Mouse (Mus musculus) brown adipose tissue, adult 24 weeks (tissue): ENCODE results near the gene Ldhd. TPM values are rescaled to one million over a fixed set of nuclear protein-coding genes. Genes with fewer than 3 reads are reported as not detected.

Source experiments
- H3K27ac ChIP-seq: fragments of 200-500 bp; replicated peaks from 2 replicates; pipeline ENCODE4 v1.5.1; 2012; ENCODE audit warnings: low read depth, mild to moderate bottlenecking, low read length
- H3K4me1 ChIP-seq: fragments of 200-500 bp; 2 replicates; pipeline ENCODE4 v1.6.1; 2012; ENCODE audit warnings: low read length, mixed read lengths; ENCODE audit not compliant: control insufficient read depth, insufficient read depth, insufficient read length
- H3K4me3 ChIP-seq: fragments of 200-500 bp; 2 replicates; pipeline ENCODE4 v1.5.1; 2012; ENCODE audit warnings: low read depth, mild to moderate bottlenecking, low read length, moderate library complexity; ENCODE audit not compliant: insufficient read depth
- polyA plus RNA-seq: library from polyadenylated mRNA; stranded (reverse); fragments of >200 nt; gene quantifications from 2 replicates; pipeline ENCODE4 v1.2.4, GENCODE M21; 2012; ENCODE audit not compliant: missing spikeins, insufficient read depth, insufficient read length

Ldhd gene
- polyA plus RNA-seq, 1 experiment, result 84.9 TPM

DNA sequence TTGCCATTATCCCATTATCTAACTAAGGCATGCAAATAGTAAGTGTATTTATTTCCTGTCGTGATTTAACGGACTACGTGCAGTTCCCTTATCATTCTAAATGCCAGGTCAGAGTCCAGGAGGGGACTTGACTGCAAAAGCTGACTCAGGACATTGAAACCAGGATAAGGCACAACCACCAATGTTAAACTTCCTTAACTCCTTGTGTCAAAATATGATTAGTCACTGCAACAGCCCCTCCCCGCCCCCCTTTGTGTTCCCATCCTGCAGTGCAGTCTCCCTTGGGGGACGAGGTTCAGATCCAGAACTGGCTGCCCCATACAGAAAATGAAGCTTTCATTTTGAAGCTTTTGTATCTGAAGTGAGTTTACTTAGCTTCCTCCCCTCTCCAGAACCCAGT lies 12.3 kb upstream of the Ldhd start:
- H3K4me3 ChIP-seq, result peak overlapping the region; percentile 62
- H3K27ac ChIP-seq, result peak overlapping the region; percentile 71
- H3K4me1 ChIP-seq, result 0 out of 2 replicates have a peak, but pooled peaks cover 2% of the 10 kb centered on the region

DNA sequence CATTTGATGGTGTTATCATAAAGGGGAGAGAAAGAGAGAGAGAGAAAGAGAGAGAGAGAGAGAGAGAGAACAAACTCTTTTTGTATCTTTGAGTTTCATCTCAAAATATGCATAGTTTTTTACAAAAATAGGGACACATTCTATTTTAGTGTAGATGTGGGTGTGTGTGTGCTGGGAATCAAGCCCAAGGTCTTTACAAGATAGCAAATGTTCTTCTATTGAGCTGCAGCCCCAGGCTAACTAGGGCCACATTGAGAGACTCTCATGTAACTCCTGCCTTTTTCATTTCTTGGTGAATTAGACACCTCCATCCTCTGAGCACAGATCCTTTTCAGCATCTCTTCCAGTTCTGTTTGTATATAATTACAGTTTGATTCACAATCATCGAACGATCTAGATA lies 10.9 kb upstream of the Ldhd start:
- H3K4me1 ChIP-seq, result 0 out of 2 replicates have a peak, but pooled peaks cover 2% of the 10 kb centered on the region
- no peak overlapping the region for H3K4me3 ChIP-seq
- no peak overlapping the region for H3K27ac ChIP-seq

DNA sequence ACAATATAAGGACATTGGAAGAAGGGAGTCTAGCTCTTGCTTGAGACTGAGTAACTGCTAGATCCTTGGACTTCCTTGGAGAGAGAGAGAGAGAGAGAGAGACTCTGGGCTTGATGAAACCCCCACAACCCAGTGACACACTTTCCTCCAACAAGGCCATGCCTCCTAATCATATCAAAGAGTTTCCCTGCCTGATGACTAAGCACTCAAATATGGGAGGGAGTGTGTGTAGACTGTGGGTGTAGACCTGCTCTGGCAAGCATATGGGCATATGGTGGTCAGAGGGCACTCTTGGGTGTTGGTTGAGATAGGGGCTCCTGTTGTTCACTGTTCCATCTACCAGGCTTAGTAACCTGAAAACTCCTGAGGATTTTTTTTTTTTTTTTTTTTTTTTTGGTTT lies 7.9 kb upstream of the Ldhd start:
- Histone ChIP-seq H3K4me3 (no peak overlapping the region), H3K4me1 (0 out of 2 replicates have a peak, but pooled peaks cover 2% of the 10 kb centered on the region), H3K27ac (no peak overlapping the region)

DNA sequence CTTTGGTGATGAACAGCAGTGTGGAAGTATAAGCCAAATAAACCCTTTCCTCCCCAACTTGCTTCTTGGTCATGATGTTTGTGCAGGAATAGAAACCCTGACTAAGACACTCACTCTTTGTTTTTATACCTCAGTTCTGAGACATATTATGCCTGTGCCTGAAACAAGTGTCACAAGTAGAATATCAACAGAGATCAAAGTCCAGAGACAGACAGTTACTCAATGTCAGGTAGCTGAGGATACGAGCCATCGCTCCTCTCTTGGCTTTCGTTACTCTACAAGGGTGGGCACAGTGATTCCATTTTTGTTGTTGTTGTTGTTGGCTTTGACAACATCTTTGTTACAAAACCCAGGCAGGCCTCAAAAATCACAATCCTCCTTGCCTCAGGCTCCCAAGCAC lies 2.8 kb upstream of the Ldhd start:
- Histone ChIP-seq H3K4me3 (no peak overlapping the region), H3K27ac (no peak overlapping the region), H3K4me1 (no peaks in the 10 kb centered on the region)

DNA sequence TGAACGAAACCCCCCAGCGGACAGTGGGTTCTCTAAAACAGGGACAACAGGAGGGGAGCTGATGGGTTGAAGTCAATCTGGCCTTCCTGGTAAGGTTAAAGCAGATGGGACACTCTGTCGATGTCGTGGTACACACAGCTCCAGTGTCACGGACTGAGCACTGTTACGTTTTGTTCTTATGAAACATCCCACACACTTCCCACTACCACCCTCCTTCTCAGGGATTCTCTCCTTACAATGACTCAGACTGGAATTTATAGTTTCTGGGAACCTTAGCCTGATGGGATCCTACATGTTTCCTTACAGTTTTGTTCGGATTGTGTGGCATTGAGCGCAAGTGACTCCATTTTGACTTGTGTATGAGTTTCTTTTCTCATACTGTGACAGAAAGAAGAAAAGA lies 1.4 kb upstream of the Ldhd start:
- Histone ChIP-seq H3K27ac (no peak overlapping the region), H3K4me3 (no peak overlapping the region), H3K4me1 (no peaks in the 10 kb centered on the region)

DNA sequence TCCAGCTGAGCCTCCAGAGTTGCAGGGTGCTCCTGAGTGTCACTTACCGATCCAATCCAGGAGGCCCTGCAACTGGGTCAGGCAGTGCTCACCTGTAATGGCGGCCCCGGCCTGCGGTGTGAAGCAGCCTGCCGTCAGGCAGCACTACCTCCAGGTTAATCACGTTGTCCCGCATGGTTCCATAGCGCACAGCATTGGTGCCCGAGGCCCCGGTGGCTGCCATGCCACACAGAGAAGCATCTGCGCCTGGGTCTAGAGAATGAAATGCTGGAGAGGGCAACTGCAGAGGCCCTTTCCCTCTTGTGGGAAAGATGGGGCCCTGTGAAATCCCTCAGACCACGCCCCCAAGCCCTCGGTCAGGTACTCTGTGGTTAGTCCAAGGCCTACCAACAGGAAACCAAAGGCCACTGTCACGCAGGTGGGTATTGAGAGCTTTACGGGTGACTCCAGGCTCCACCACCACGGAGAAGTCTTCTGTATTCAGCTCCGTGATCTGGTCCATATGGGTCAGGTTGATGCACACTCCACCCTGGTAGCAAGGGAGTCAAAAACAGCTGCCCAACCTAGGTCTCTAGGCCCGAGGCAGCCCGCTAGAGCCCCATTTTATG lies 1.2 kb downstream of the Ldhd start:
- no peak overlapping the region for H3K27ac ChIP-seq
- H3K4me3 ChIP-seq, result no peak overlapping the region
- peaks cover 5% of the 10 kb centered on the region for H3K4me1 ChIP-seq

DNA sequence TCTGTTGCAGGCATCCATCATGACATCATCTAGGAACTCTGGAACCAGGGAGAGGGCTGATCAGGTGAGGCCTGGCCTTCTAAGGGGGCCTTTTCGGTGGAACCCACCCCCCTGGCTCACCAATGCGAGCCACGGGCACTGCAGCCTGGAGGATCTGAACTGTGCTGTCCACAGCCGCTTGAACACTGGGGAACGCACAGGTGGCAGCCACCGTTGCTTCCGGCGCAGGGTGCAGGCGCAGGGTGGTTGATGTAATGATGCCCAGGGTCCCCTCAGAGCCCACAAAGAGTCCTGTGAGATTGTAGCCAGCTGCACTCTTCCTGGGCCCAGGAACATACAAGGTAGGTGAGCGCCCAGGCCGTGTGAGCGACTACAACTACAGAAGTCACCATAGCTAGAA lies 1.8 kb downstream of the Ldhd start:
- Histone ChIP-seq H3K27ac (no peak overlapping the region), H3K4me3 (no peak overlapping the region), H3K4me1 (peaks cover 5% of the 10 kb centered on the region)

DNA sequence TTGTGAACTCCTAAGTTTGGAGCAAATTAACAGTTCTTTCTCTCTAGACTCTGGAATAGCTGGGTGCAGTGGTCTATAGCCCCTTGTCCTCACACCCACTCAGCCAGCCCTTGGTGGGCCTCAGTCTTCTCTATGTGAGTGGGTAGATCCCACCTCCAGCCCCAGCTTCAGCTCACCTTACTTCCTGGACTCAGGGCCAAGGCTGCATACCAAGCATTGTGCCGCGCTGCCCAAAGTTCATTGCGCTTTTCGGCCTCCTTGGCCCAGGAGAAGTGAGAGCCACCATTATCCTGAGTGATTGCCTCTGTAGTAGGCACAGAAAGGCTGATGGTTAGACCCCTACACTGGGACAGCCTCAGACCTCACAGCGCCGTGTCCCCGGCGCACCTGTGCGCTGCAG lies 2.3 kb downstream of the Ldhd start:
- peaks cover 7% of the 10 kb centered on the region for H3K4me1 ChIP-seq
- H3K4me3 ChIP-seq, result no peak overlapping the region
- H3K27ac ChIP-seq, result no peak overlapping the region

DNA sequence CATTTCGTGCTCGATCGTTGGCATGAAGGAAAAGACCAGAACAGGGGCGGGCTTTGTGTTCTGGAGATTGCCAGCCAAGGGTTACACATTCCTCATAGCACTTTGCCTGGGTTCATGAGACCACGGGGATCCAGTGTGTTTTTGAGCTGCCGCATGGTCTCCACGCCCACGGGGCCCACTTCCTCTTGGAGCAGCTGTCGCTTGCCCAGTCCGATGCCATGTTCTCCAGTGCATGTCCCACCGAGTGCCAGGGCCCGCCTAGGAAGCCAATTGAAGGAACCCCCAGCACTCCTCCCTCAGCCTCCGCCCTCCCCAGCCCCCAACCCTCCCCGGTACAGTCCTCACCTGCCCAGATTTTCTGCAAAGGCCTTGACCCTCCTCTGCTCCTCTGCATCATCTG lies 3.2 kb downstream of the Ldhd start:
- peaks cover 9% of the 10 kb centered on the region for H3K4me1 ChIP-seq
- H3K27ac ChIP-seq, result no peak overlapping the region
- H3K4me3 ChIP-seq, result no peak overlapping the region

DNA sequence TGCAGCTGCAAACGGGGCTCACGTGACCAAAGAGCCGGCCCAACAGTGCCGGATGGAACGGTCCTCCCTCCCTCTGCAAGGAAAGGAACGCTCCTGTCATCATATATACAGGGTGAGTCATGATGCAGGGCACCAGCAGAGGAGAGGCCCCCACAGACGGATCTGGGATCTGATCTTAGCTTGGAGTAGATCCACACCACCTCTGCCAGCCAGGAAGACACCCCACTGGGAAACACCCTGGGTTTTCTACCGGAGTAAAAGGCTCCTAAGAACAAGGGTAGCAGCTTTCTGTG lies 3.7 kb downstream of the Ldhd start:
- Histone ChIP-seq H3K27ac (no peak overlapping the region), H3K4me1 (peaks cover 13% of the 10 kb centered on the region)

DNA sequence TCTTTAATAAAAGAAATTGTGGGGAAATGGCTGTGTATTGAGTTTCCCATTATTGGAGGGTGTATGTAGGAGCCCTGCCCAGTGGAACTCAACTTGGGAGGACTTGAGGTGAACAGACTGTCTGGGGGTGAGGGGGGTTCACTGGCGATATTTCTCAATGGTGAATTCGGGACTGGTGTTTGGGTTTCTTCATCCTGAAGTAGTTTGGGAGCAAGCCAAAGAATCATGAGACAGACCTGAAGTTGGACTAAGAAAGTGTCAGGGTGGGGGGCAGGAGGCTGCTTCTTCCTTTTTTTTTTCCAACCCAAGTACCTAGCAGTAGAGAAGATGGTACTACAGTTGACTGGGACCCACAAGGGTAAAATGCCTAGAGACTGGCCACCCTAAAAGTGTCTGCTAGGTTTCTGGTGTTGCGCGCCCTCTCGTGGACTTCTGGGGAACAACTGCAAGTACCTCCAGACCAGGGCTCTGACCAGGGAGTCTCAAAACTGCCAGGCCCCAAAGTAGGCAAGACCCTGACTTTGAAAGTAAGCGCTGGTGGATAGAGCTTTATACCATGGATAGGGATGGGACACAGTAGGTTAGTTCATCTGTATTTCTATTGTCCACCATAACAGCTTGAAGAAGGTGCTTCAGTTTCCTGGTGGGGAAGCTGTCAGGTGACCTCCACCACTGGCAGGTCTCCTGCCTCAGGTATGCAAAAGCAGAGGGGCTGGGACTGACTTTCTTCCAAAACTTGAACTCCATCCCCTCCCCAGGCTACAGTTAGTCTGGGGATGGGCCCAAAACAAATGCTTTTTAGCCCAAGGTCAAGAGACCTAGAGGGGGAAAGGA lies 4.3 kb downstream of the Ldhd start:
- Histone ChIP-seq H3K27ac (peak overlapping the region; percentile 35; the same call in 1 of the 2 replicates), H3K4me3 (no peak overlapping the region), H3K4me1 (peaks cover 14% of the 10 kb centered on the region)

More for the DNA sequence above, 3.7 kb downstream of the Ldhd start:
- H3K4me3 ChIP-seq, result no peak overlapping the region

DNA sequence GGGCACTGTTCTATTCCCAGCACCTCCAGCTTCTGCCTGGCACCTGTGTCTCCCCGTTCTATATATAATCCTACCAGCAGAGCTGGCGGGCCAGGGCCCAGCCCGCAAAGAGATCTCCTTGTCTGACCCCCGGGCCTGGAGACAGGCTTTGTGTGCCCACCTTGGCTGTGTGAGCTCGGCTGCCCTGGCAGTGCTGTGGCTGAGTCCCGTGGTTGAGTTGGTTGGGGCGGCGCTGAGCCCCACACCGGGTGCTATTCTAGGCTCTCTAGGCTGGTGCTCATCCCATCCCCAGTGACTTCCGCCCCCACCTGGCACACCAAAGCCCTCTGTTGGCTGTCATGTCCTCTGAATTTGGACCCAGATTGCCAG lies 5.3 kb downstream of the Ldhd start:
- H3K4me1 ChIP-seq, result peaks cover 17% of the 10 kb centered on the region
- H3K27ac ChIP-seq, result peak overlapping the region; percentile 35
- H3K4me3 ChIP-seq, result no peak overlapping the region

DNA sequence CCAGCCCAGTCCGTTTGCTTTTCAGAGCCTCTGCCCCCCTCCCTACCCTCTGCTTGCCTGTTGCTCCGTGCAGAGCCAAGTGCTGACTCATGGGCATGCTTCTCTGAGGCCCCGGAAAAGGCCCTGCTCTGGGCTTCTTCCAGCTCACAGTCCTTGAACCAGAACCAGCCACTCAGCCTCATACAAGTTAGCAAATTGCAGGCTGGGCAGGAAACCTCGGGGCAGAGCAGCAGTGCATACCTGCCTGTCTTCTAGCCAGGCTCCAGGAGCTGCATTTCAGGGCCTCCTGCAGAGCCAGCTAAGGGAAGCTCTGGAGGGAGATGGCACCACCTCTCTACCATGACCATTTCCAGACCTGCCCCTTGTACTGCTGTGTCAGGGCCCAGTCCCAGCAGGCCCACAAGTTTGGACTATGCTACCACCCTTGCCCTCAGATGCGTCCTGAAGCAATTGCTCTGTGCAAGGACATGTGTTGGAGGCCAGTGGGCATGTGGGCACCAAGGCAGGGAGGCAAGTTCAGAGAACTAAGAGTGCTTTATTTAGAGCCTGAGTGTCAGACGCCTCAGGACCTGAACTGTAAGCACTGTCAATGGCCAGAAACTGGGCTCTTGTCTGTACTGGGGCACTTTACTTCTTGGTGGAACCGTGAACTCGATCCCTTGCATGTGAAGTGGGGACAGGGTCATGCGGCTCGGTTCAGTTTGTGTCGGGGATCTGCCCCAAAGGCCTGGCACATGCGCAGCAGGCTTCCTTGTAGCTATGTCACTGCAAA lies 5.9 kb downstream of the Ldhd start:
- no peak overlapping the region for H3K4me3 ChIP-seq
- peaks cover 22% of the 10 kb centered on the region for H3K4me1 ChIP-seq
- peak overlapping the region; percentile 58 for H3K27ac ChIP-seq

DNA sequence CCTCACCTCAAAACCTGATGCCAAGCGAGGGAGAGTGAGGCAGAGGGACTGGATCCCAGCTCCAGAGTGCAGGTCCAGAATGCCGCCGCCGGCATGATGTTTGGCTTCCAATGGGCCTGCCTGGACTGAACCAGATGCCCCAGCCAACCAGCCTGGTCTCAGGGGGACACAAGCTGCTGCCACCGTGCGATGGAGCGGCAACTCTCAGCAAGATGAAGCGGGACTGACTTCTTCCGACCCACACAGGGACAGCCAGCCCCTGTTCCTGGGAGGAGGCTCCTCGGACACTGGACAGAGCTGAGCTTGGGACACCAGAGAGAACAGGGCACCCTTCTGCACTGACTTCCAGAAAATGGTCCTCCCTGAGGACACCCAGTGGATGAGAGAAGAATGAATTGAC lies 7.6 kb downstream of the Ldhd start:
- peak overlapping the region; percentile 61 for H3K27ac ChIP-seq
- H3K4me3 ChIP-seq, result no peak overlapping the region

DNA sequence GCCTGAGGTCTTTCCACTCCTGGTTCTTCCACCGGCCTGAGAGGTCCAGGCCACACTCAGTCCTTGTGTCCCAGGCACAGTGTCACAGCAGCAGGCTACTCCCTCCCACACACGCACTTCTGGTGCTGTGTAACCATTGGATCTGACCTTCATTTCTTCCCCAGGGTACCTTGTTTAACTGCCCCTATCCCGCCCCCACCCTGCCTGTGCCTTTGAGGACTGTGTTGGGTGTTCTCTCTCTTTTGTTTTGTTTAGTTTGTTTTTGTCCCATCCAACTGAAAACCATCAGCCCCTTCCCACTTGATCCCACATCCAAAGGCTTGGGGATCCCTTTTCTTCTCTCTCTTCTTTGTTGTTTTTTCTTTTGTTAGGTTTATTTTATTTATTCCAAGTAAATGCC lies 8.1 kb downstream of the Ldhd start:
- H3K4me3 ChIP-seq, result no peak overlapping the region

More for the DNA sequence above, 7.6 kb downstream of the Ldhd start:
- H3K4me1 ChIP-seq, result peaks cover 31% of the 10 kb centered on the region

More for the DNA sequence above, 8.1 kb downstream of the Ldhd start:
- Histone ChIP-seq H3K4me1 (peaks cover 34% of the 10 kb centered on the region), H3K27ac (peak overlapping the region; percentile 61)
